Mouse (Mus musculus): ENCODE measurements around the gene Meis2.

DNA sequence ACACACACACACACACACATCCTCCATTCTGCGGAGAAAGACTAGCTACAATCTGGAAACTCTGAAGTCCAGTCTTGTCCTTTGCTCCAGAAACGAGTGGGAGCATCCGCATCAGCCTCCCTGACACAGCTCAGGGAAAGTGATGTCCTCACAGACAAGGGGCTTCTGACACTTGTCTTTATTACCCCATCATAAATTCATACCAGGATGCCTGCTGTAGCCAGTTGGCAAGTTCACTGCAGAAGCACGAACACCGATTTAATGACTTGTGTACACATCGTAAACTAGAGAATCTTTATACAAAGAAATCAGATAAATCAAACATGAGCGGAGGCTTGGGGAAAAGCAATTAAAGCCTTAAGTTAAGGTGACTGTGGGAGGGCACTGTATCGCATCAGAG, 122.6 kb downstream of the Meis2 start:
- TF ChIP-seq CTCF (IDR thresholded peaks at IDR 0.05; ENCODE audit: low read depth): no peak
- no peak for TF ChIP-seq EP300 (IDR thresholded peaks at IDR 0.05; ENCODE audit: low read depth)

Measured in liver, embryonic 14.5 days (tissue).